Mouse (Mus musculus): ENCODE data around the gene Cyp26a1. TPM values are rescaled to one million over a fixed set of nuclear protein-coding genes. Genes with fewer than 3 reads are reported as not detected.

Gene Cyp26a1
- total RNA-seq, 2 experiments from 2014 or later, result not detected

Other genes with a start within 250 kb of the Cyp26a1 start
- 46.9 and 49.2 TPM in 2 replicates for gene Exoc6, start 147.4 kb upstream of the Cyp26a1 start, total RNA-seq (2014; fragmentation: Nextera tagmentation)
- gene Exoc6, start 147.4 kb upstream of the Cyp26a1 start, total RNA-seq (2017), result 104 and 109 TPM in 2 replicates
- gene Cyp26c1, start 12.2 kb upstream of the Cyp26a1 start, total RNA-seq (2014; fragmentation: Nextera tagmentation), result not detected in 2 replicates
- gene Cyp26c1, start 12.2 kb upstream of the Cyp26a1 start, total RNA-seq (2017), result not detected in 2 replicates

Measured in megakaryocyte-erythroid progenitor cell, adult 5-6 weeks (primary cell).